Mouse (Mus musculus) intestine, embryonic 14.5 days (tissue): Measurements from ENCODE around the gene Heatr9. TPM values are rescaled to one million over a fixed set of nuclear protein-coding genes. Genes with fewer than 3 reads are reported as not detected.
A peak's percentile ranks its signal among the peaks of the same experiment; 100 is the strongest.

Source experiments
- ATAC-seq: fragments of 200-750 bp; cut with Nextera tagmentation; replicated peaks from 2 replicates; pipeline ENCODE4 v1.8.0; 2017; ENCODE audit warnings: low read depth, moderate number of reproducible peaks, moderate TSS enrichment, moderate library complexity; ENCODE audit not compliant: low FRiP score, low TSS enrichment
- DNase-seq: peaks from one replicate; pipeline ENCODE4 v3.0.0-alpha.2; 2018; ENCODE audit warnings: low spot score
- H3K27ac ChIP-seq: fragments of 300-500 bp; sonication (generic); 2 replicates; pipeline ENCODE4 v1.5.1; 2014; ENCODE audit warnings: low read depth, mild to moderate bottlenecking, control low read depth
- H3K27me3 ChIP-seq: fragments of 300-500 bp; sonication (generic); replicated peaks from 2 replicates; pipeline ENCODE4 v1.6.1; 2014; ENCODE audit warnings: low read length, control low read depth; ENCODE audit not compliant: control insufficient read depth, insufficient read depth
- H3K36me3 ChIP-seq: fragments of 300-500 bp; sonication (generic); 2 replicates; pipeline ENCODE4 v1.6.1; 2014; ENCODE audit warnings: low read length, control low read depth; ENCODE audit not compliant: control insufficient read depth, insufficient read depth
- H3K4me1 ChIP-seq: fragments of 300-500 bp; sonication (generic); replicated peaks from 2 replicates; pipeline ENCODE4 v1.6.1; 2014; ENCODE audit warnings: low read length, control low read depth, mixed read lengths; ENCODE audit not compliant: control insufficient read depth, insufficient read depth
- H3K4me2 ChIP-seq: fragments of 300-500 bp; sonication (generic); 2 replicates; pipeline ENCODE4 v1.6.1; 2014; ENCODE audit warnings: low read length
- H3K4me3 ChIP-seq: fragments of 300-500 bp; sonication (generic); 2 replicates; pipeline ENCODE4 v1.5.1; 2014; ENCODE audit warnings: low read depth, low read length, control low read depth, mixed read lengths
- H3K9ac ChIP-seq: fragments of 300-500 bp; sonication (generic); 2 replicates; pipeline ENCODE4 v1.6.1; 2014; ENCODE audit warnings: mild to moderate bottlenecking, low read length
- H3K9me3 ChIP-seq: fragments of 300-500 bp; sonication (generic); 2 replicates; pipeline ENCODE4 v1.6.1; 2016; ENCODE audit warnings: low read length, control low read depth; ENCODE audit not compliant: control insufficient read depth
- WGBS: fragments of 180-500 bp; shearing (Covaris S2); extraction: QIAGEN DNeasy Blood & Tissue Kit; methylation state at CpG from one replicate; pipeline ENCODE4 v1.1.7; 2014; 5-methylcytosine and 5-hydroxymethylcytosine counted together
- polyA plus RNA-seq: library from polyadenylated mRNA; unstranded; fragments of >200 nt; fragmentation: Nextera tagmentation; extraction: Ambion mirVana; gene quantifications from 2 replicates; pipeline ENCODE4 v1.2.1, GENCODE M21; 2014

Heatr9 gene
- polyA plus RNA-seq, 1 experiment from 2014 or later = not detected

- Histone ChIP-seq H3K27me3 (peaks cover 9% of the 10 kb centered on the region), H3K9ac (no peak overlapping the region), H3K36me3 (no peaks in the 10 kb centered on the region), H3K27ac (no peak overlapping the region), H3K4me1 (peaks cover 14% of the 10 kb centered on the region; the same call in 1 of the 2 replicates), H3K9me3 (no peaks in the 10 kb centered on the region), H3K4me2 (no peak overlapping the region), H3K4me3 (no peak overlapping the region)
- 91% methylated on average over 3 of the region's 3 CpGs for WGBS
- no peak for ATAC-seq
- no peak for DNase-seq
Measured at GRCm38 (mm10) chr11:83468765-83469164, 53.2 kb downstream of the Heatr9 start.

GRCm38 (mm10) chr11:83467120-83467652 is 54.8 kb downstream of the Heatr9 start:
- peaks cover 18% of the 10 kb centered on the region for H3K27me3 ChIP-seq
- no peaks in the 10 kb centered on the region for H3K9me3 ChIP-seq
- WGBS = 40% methylated on average over 11 of the region's 11 CpGs
- H3K4me1 ChIP-seq = peaks cover 13% of the 10 kb centered on the region; the same call in 1 of the 2 replicates
- DNase-seq (peak; percentile 52), ATAC-seq (no peak)
- H3K36me3 ChIP-seq = no peaks in the 10 kb centered on the region
- no peak overlapping the region for H3K4me2 ChIP-seq
- no peak overlapping the region for H3K9ac ChIP-seq
- H3K4me3 ChIP-seq = no peak overlapping the region
- peak overlapping the region; percentile 47; the same call in 1 of the 2 replicates for H3K27ac ChIP-seq

- Histone ChIP-seq H3K27ac (no peak overlapping the region), H3K4me2 (no peak overlapping the region), H3K4me1 (peaks cover 8% of the 10 kb centered on the region; the same call in 1 of the 2 replicates), H3K9ac (no peak overlapping the region), H3K27me3 (peaks cover 23% of the 10 kb centered on the region), H3K36me3 (no peaks in the 10 kb centered on the region), H3K4me3 (no peak overlapping the region), H3K9me3 (no peaks in the 10 kb centered on the region)
- ATAC-seq (no peak), DNase-seq (no peak)
- WGBS = 33% methylated on average over 2 of the region's 2 CpGs
Measured at GRCm38 (mm10) chr11:83465976-83466375, 56.0 kb downstream of the Heatr9 start.

- H3K4me1 ChIP-seq = peaks cover 10% of the 10 kb centered on the region
- H3K9me3 ChIP-seq = no peaks in the 10 kb centered on the region
- no peak within 1 kb of the TSS for H3K27ac ChIP-seq
- no peaks in the 10 kb centered on the region for H3K36me3 ChIP-seq
- under 1% methylated on average over 42 of the region's 42 CpGs for WGBS
- peak within 1 kb of the TSS; percentile 57 for H3K4me3 ChIP-seq
- ATAC-seq (peak; percentile 55; the same call in 1 of the 2 replicates), DNase-seq (peak; percentile 73)
- peak within 1 kb of the TSS; percentile 53 for H3K9ac ChIP-seq
- peaks cover 27% of the 10 kb centered on the region for H3K27me3 ChIP-seq
- peak within 1 kb of the TSS; percentile 99 for H3K4me2 ChIP-seq
Measured at GRCm38 (mm10) chr11:83462711-83463244, 59.2 kb downstream of the Heatr9 start, which contains the start of gene Mmp28. Mmp28 (minus strand) TSS chr11:83463071.

Other genes starting within 250 kb of the Heatr9 start
- 0.08 and 0.14 TPM in 2 replicates for gene Slfn14, start 235.4 kb downstream of the Heatr9 start, polyA plus RNA-seq
- 65.1 and 68.2 TPM in 2 replicates for gene Ap2b1, start 223.2 kb downstream of the Heatr9 start, polyA plus RNA-seq
- gene Pex12, start 219.6 kb downstream of the Heatr9 start, polyA plus RNA-seq = 15.5 and 17.3 TPM in 2 replicates
- 1.7 and 2.3 TPM in 2 replicates for gene Rasl10b, start 113.0 kb downstream of the Heatr9 start, polyA plus RNA-seq
- 0.09 TPM in 1 of 2 replicates, not detected in the other for gene Gas2l2, start 92.7 kb downstream of the Heatr9 start, polyA plus RNA-seq
- 1.3 and 1.4 TPM in 2 replicates for gene 1700020L24Rik, start 84.5 kb downstream of the Heatr9 start, polyA plus RNA-seq
- 1.2 and 1.5 TPM in 2 replicates for gene Mmp28, start 59.1 kb downstream of the Heatr9 start, polyA plus RNA-seq
- gene Taf15, start 49.1 kb downstream of the Heatr9 start, polyA plus RNA-seq = 13.5 and 14.1 TPM in 2 replicates
- 2.9 and 3.0 TPM in 2 replicates for gene Ccl5, start 8.3 kb upstream of the Heatr9 start, polyA plus RNA-seq
- 6.0 and 6.8 TPM in 2 replicates for gene Ccl9, start 56.5 kb upstream of the Heatr9 start, polyA plus RNA-seq
- gene Ccl6, start 70.9 kb upstream of the Heatr9 start, polyA plus RNA-seq = 3.9 and 4.3 TPM in 2 replicates
- gene Rpl9-ps1, start 123.4 kb upstream of the Heatr9 start, polyA plus RNA-seq = not detected in 2 replicates
- 0.32 and 0.65 TPM in 2 replicates for gene Ccl3, start 127.2 kb upstream of the Heatr9 start, polyA plus RNA-seq
- 0.30 and 0.68 TPM in 2 replicates for gene Ccl4, start 140.4 kb upstream of the Heatr9 start, polyA plus RNA-seq
- 0.50 and 2.6 TPM in 2 replicates for gene Wfdc17, start 181.8 kb upstream of the Heatr9 start, polyA plus RNA-seq
- gene Wfdc18, start 186.8 kb upstream of the Heatr9 start, polyA plus RNA-seq = not detected in 2 replicates
- gene Wfdc21, start 224.8 kb upstream of the Heatr9 start, polyA plus RNA-seq = 0.65 TPM in 1 of 2 replicates, not detected in the other
- gene Heatr6, start 231.5 kb upstream of the Heatr9 start, polyA plus RNA-seq = 24.0 and 28.4 TPM in 2 replicates